Mouse (Mus musculus) embryonic facial prominence, embryonic 15.5 days (tissue): Measurements from ENCODE around the gene Lrp2. TPM values are rescaled to one million over a fixed set of nuclear protein-coding genes. Genes with fewer than 3 reads are reported as not detected.

Experiments
- polyA plus RNA-seq: library from polyadenylated mRNA; unstranded; fragments of >200 nt; fragmentation: Nextera tagmentation; extraction: Ambion mirVana; gene quantifications from 2 replicates; pipeline ENCODE4 v1.2.1, GENCODE M21; 2015

Lrp2 gene
- polyA plus RNA-seq, 1 experiment from 2014 or later = 0.37 TPM

Other genes with a start within 250 kb of the Lrp2 start
- gene Abcb11, start 243.4 kb downstream of the Lrp2 start, polyA plus RNA-seq = 0.03 and 0.13 TPM in 2 replicates
- 0.18 and 0.32 TPM in 2 replicates for gene Dhrs9, start 205.6 kb downstream of the Lrp2 start, polyA plus RNA-seq
- 18.7 and 25.4 TPM in 2 replicates for gene Bbs5, start 61.1 kb upstream of the Lrp2 start, polyA plus RNA-seq
- 22.4 and 28.7 TPM in 2 replicates for gene Klhl41, start 84.1 kb upstream of the Lrp2 start, polyA plus RNA-seq
- 10.5 and 11.6 TPM in 2 replicates for gene Fastkd1, start 127.5 kb upstream of the Lrp2 start, polyA plus RNA-seq
- gene Ppig, start 136.5 kb upstream of the Lrp2 start, polyA plus RNA-seq = 144 and 145 TPM in 2 replicates
- gene Ccdc173, start 203.5 kb upstream of the Lrp2 start, polyA plus RNA-seq = 3.2 and 4.6 TPM in 2 replicates
- gene Phospho2, start 203.6 kb upstream of the Lrp2 start, polyA plus RNA-seq = 24.4 and 25.0 TPM in 2 replicates
- 24.5 and 25.8 TPM in 2 replicates for gene Klhl23, start 235.9 kb upstream of the Lrp2 start, polyA plus RNA-seq